42 mouse cellular contexts compared by ENCODE assay signal in genomic region chr11:78505430-78505829, GRCm38 (mm10). TPM values are rescaled to one million over a fixed set of nuclear protein-coding genes. Genes with fewer than 3 reads are reported as not detected.
"Had no signal": no experiment of that assay in that cellular context is flagged by ENCODE, and none has a peak within 500 bp of the region (broad histone marks: within the 10 kb centered on the region; RNA-seq: fewer than 3 reads in every experiment).

No protein-coding gene starts in this region.

- H3K4me2 ChIP-seq: heart, embryonic 13.5 days; heart, embryonic 15.5 days; hindbrain, embryonic 12.5 days; hindbrain, embryonic 13.5 days; hindbrain, embryonic 15.5 days; intestine, embryonic 15.5 days; kidney, embryonic 15.5 days had no signal

- H3K27ac ChIP-seq: heart, embryonic 13.5 days; heart, embryonic 15.5 days; hindbrain, embryonic 10.5 days; hindbrain, embryonic 12.5 days; hindbrain, embryonic 13.5 days; hindbrain, embryonic 15.5 days; hindbrain, postnatal 0 days; intestine, embryonic 15.5 days; kidney, embryonic 15.5 days; kidney, postnatal 0 days; layer of hippocampus, adult 2 months; left cerebral cortex, adult 2 months had no signal

- H3K27me3 ChIP-seq: intestine, embryonic 15.5 days had no signal

- H3K4me3 ChIP-seq: heart, embryonic 13.5 days; heart, embryonic 15.5 days; hindbrain, embryonic 10.5 days; hindbrain, embryonic 12.5 days; hindbrain, embryonic 13.5 days; hindbrain, embryonic 15.5 days; intestine, embryonic 15.5 days; kidney, embryonic 15.5 days; layer of hippocampus, adult 2 months; left cerebral cortex, adult 2 months had no signal

- DNase-seq: heart, postnatal 10 days; heart, postnatal 14 days; heart, postnatal 36 days; heart, postnatal 4 days; kidney, adult 11 months; kidney, adult 18-20 months; kidney, adult 2 months; kidney, adult 8-10 months; kidney, adult 9 months; kidney, postnatal 10 days; kidney, postnatal 14 days; kidney, postnatal 25 days; kidney, postnatal 36 days; kidney, postnatal 4 days; layer of hippocampus, adult 9-11 months; layer of hippocampus, postnatal 36 days had no signal

- ATAC-seq: hindbrain, embryonic 16.5 days; hindbrain, postnatal 0 days; inflammation-experienced regulatory T-cells, adult 6 months; intestine, embryonic 15.5 days; intestine, embryonic 16.5 days; intestine, postnatal 0 days had no signal

- H3K9ac ChIP-seq: heart, embryonic 13.5 days; heart, embryonic 15.5 days; hindbrain, embryonic 12.5 days; hindbrain, embryonic 13.5 days; hindbrain, embryonic 15.5 days; intestine, embryonic 15.5 days; kidney, embryonic 15.5 days had no signal

- H3K4me1 ChIP-seq: heart, embryonic 13.5 days; heart, embryonic 15.5 days; hindbrain, embryonic 10.5 days; hindbrain, embryonic 12.5 days; hindbrain, embryonic 13.5 days; hindbrain, embryonic 15.5 days; kidney, embryonic 15.5 days had no signal

- H3K9me3 ChIP-seq: heart, embryonic 13.5 days; heart, embryonic 15.5 days; hindbrain, embryonic 10.5 days; hindbrain, embryonic 12.5 days; hindbrain, embryonic 13.5 days; hindbrain, embryonic 15.5 days; intestine, embryonic 15.5 days; kidney, embryonic 15.5 days had no signal

RNA-seq across cellular contexts. Expression of gene Sebox, which starts 2.2 kb away (rescaled TPM):
- total RNA-seq: heart, postnatal 10 days; heart, postnatal 14 days; heart, postnatal 25 days; heart, postnatal 36 days; heart, postnatal 4 days; hematopoietic stem cell, adult 5-6 weeks had no signal
- polyA plus RNA-seq: heart, embryonic 13.5 days; heart, embryonic 14.5 days; heart, embryonic 15.5 days; heart, embryonic 16.5 days; heart, postnatal 0 days; hindbrain, embryonic 10.5 days; hindbrain, embryonic 11.5 days; hindbrain, embryonic 12.5 days; inflammation-experienced regulatory T-cells, adult 6 months; intestine, embryonic 14.5 days; intestine, embryonic 15.5 days; intestine, embryonic 16.5 days; intestine, postnatal 0 days; kidney, adult 2 months; kidney, embryonic 14.5 days; kidney, embryonic 15.5 days; kidney, embryonic 16.5 days; kidney, postnatal 0 days; large intestine, adult 2 months had no signal

RNA-seq across cellular contexts. Expression of gene Vtn, which starts 6.5 kb away (rescaled TPM):
- total RNA-seq: hematopoietic stem cell, adult 5-6 weeks had no signal
- polyA plus RNA-seq: inflammation-experienced regulatory T-cells, adult 6 months had no signal

RNA-seq across cellular contexts. Expression of gene Sarm1, which starts 7.9 kb away (rescaled TPM):
- polyA plus RNA-seq: heart, postnatal 0 days had no signal
